Mouse (Mus musculus) cerebellum, adult 18-20 months (tissue): ENCODE data around the gene 4933428G20Rik.

Experiments used
- DNase-seq, 2 experiments: peaks; one replicate each; pipeline ENCODE4 v3.0.0; 2021

The 4933428G20Rik gene

GRCm38 (mm10) chr11:97499865-97500719 is at the start of gene 4933428G20Rik:
Gene 4933428G20Rik, minus strand, starts transcription at chr11:97500340.
- no peak for DNase-seq

GRCm38 (mm10) chr11:97548757-97549156 is 48.6 kb upstream of the 4933428G20Rik start:
- no peak for DNase-seq

DNA sequence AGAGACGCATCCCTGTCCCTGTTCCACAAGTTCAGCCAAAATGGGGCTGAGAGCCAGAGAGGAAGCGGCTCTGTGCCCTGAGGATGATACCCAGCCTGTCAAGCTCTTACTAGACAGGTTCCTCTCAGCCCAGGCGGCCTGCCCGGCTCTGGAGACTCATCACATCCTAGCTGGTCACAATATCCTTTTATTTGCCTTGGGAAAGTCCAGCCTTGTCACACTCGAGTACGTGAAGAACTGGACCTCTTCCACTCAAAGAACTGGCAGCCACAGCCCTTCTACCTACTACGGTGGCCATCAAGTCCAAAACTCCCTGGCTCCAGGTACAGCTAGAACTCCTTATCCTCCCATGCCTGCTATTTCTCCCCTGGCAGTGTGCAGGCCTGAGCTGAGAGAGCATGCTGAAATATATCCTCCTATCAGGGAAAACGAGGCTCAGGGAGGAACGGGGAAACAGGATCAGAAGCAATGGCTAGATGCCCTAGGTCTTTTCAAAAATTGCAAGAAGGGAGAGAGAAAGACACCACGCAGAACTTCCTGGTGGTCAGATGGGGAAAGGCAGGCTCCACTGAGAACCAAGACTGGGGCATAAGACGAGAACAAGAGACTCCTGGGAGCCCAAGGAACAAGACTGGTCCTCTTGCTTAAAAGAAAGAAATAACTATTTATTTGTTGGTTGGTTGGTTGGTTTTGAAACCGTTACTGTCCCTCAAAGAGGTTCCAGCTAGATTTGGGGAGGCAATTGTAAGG is 48.0 kb upstream of the 4933428G20Rik start:
- peak; percentile 70 to 71 for DNase-seq

DNA sequence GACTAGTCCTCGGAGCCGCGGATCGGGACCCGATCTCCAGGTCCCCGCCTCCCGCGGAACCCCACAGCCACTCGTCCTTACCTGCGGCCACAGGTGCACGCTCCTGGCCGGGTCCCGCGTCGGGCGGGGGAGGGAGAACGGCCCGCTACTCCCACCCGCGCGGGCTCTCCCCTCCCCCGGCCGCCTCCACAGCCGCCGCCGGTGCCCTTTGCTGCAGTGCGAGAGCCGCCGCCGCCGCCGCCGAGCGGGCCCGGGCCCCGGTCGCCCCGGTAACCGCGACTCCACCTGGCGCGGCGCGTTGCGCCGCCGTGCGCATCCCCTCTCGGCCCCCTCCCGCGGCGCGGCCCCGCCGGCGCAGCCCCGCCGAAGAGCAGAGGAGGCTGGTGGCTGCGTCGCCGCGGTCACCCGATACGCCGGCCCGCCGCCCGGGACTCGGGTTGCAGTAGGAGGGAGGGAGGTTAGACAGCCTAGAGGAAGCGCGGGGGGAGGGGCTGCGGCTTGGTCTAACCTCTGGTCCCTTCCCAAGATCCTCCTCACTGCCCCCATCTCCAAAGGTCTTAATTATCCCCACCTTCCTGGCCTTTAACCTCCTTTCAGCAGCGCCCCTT is 46.8 kb upstream of the 4933428G20Rik start:
- peak; percentile 76 to 80 for DNase-seq

DNA sequence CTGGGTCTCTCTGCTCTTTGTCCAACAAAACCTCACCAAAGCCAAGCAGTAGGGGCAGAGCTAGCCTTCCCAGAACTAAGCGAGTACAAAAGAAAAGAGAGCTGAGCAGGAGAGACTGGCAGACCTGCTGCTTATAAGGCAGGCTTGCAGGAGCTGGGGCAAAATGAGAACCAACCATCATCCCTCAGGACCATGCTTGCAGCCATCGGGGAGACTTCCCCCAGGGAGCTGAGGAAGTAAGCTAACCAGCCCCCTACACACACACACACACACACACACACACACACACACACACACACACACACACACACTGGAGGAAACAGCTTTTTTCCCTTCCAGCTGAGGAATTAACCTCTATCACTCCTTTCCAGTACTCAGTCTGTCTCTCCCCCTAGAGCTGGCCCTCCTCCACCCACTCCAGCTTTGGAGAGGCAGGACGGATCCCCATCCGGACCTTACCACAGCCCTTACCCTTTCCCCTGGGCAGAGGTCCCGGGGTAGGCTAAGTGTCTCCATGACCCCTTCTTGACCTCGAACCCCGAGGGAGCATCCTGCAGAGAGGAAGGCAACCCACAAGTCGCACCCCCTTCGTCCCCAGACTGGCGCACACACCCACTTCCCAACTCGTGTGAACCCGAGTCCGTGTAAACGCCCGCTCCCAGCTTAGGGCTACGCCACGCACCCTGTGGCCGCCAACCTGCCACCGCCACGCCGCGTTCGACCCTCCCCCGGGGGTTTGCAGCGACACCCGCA is 45.8 kb upstream of the 4933428G20Rik start:
- peak in 1 of 2 experiments; percentile 61 for DNase-seq

DNA sequence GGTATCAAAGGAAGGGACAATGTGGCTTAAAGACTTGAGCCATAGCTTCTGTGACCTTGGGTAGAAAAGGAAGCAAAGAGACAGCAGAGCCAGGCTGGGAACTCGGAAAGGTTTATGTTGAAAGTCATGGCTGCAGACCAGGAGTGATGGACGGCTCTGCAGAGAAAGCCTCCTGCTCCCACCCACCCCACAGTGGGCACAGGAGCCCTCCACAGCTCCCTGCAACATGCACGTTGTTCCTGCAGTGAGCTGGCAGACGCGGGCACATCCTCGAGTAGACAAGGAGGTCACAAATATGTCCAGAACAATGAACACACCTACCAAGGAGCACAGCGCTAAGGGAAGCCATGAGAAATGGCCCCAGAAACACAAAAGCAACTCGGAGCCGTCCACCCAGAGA is 43.7 kb upstream of the 4933428G20Rik start:
- DNase-seq = no peak

GRCm38 (mm10) chr11:97543181-97543733 is 43.1 kb upstream of the 4933428G20Rik start:
- peak; percentile 95 to 99 for DNase-seq

- peak in 1 of 2 experiments; percentile 50 for DNase-seq
Observed at GRCm38 (mm10) chr11:97542171-97543150, 42.3 kb upstream of the 4933428G20Rik start.

DNA sequence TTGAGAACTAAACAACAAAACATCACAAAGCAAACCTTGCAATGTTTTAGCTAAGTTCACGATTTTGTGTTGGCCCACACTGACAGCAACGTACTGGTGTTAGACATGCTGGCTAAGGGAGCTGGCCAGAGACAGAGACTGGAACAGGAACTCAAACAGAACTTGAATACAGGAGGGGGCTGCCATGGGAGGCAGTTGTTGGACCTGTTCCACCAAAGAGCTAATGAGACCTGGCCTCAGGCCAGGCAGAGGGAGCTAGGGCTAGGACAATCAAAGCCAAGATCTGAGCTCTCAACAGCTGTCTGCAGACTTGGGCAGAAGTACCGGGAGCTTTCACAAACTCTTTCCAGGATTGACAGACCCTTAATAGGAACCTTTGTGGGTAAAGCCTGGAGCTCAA is 40.5 kb upstream of the 4933428G20Rik start:
- DNase-seq = peak in 1 of 2 experiments; percentile 53

- no peak for DNase-seq
Observed at GRCm38 (mm10) chr11:97540136-97540535, 40.0 kb upstream of the 4933428G20Rik start.

DNA sequence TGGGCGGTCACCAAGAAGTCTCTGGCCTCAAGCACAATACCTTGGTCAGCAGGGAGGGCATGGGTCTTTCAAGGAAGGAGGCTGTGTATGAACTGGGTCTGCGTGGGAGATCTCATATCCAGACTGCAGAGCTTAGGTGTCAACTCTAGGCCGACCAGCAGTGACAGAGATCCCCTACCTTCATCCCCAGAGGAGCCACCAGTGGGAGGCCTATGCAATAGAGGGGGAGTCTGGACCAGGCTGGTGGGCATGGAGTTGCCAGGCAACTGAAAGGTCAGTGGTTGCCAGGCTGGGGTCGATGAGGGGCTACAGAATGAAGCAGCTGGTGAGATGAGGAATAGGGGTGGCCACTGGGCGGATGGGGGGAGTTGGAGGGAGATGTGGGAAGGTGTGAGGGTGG is 39.5 kb upstream of the 4933428G20Rik start:
- no peak for DNase-seq

DNA sequence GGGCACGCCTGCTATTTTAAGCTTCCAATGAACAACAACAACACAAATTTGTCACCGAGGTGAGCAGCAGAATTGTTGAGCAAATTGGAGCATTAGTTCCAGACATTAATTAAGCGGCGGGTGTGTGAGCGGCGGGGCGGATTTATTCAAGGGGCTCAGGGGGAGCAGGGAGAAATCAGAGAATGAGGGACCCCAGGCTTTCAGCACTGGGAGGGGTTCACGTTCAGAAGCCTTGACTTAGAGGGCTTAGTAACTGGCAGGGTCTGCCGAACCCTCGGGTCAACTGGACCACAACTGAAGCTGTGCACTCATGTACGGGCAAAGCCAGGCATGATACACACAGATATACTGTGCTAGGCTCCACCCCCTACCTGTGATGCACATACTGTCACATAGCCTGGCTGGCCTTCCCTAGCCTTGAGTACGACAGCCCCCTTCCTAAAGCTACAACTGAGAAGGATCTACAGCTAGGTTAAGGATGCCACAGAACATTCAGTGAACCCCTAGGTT is 37.5 kb upstream of the 4933428G20Rik start:
- DNase-seq = peak; percentile 54 to 55

DNA sequence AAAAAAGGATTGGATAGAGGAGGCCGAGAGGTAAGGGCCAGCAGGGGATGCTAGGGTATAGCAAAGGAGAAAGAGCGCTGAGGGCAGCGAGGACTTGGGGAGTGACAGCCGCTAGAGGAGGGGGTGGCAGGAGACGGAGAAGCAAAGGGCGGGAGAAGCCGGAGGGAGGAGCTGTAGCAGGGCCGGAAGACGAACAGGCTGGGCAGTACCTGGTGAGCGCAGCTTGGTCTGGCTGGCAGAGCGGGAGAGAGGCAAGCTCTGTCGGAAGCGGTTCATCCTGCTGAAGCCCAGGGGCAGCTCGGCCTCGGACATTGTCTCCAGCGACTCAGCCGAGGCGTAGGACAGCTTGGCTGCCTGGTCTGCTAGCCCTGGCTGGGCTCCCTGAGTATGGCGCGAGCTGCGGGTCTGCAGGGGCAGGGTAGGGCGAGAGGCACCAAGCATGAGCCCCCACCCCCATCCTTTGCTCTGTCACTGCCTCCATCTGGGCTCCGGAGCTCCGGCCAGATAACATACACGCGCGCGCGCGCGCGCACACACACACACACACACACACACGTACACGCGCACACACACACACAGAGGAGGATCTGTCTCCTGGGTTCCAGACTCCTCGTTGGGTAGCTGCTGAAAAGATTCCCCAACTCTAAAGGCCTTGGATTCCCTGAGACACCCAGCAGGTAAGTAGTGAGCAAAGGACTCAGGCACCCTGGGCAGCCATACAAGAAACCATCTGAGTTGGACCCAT is 36.9 kb upstream of the 4933428G20Rik start:
- peak; percentile 89 to 95 for DNase-seq

GRCm38 (mm10) chr11:97536083-97536747 is 36.1 kb upstream of the 4933428G20Rik start:
- DNase-seq = peak; percentile 52 to 67

DNA sequence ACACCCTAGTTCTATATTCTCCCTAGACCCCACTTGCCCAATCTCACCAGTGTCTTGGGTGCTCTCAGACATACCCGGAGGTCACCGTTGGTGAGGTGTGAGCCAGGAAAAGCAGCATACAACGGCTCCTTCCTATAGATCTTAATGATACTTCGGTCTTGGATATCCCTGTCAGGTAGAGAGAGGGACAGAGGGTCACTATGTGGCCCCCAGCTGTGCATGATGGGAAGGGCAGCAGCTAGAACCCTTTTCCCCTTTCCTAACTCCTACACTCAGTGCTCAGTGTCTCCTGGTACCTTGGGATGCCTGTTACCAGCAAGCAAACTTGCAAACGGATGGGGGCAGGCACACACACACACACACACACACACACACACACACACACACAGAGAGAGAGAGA is 35.5 kb upstream of the 4933428G20Rik start:
- no peak for DNase-seq

- peak in 1 of 2 experiments; percentile 69 for DNase-seq
Observed at GRCm38 (mm10) chr11:97535308-97535630, 35.1 kb upstream of the 4933428G20Rik start.

DNA sequence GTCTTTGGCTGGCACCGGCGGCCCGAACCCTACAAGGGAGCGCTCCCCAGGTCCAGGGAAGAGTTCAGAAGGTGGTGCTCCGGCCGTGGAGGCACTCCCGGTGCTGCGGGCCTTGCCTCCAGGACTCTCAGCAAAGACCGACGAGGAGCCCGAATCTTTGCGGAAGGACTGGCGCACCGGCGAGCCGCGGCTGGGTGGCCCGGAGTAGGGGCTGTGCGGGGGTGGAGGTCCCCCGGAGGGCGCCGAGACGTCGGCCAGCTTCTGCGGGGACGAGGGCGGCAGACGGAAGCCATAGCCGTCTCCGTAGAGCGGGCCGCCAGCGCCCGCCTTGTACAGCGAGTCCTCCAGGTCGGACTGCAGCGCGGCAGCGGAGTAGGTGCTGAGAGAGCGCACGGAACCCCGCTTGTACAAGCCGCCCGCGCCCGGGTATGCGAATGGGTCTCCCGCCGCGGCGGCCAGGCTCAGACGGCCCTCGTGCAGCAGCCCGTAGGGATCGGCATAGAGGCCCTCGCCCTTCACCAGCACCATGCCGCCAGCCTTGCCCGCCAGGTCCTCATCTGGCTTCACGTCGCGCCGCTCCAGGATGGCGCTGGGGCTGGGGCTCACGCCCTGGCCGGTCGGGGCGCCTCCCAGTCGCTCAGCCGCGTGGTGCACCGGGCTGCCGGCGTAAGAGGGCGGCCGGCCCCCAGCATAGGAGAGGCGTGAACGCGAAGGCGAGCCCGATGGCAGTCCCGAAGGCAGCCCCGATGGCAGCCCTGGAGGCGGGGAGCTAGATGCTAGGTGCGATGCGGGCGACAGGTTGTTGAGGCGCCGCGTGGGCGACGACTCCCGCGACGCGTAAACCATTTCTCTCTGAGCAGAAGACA is 34.5 kb upstream of the 4933428G20Rik start:
- peak in 1 of 2 experiments; percentile 70 for DNase-seq

DNA sequence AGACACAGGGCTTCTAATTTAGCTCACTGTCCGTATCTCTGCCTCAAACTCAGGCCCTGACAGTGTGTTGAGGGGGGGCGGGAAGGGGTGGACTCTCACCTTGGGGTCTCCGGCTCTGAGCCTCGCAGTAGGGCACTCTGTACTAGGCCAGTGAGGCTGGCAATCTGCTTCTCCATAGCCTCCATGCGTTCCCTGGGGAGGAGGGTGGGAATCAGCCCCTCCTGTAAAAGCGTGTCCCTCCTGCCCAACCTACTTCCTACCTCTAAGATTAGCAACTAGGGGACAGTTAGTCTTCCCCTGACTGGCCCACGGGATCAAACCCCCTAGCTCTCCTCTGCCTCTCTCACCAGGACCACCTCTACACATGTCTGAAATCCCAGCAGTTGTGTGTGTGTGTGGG is 33.5 kb upstream of the 4933428G20Rik start:
- DNase-seq = no peak
